Mouse (Mus musculus) MEL (cell line): ENCODE data around the gene Dcdc2c. TPM values are rescaled to one million over a fixed set of nuclear protein-coding genes. Genes with fewer than 3 reads are reported as not detected.

Experiments used
- DNase-seq: peaks from one replicate; pipeline ENCODE4 v3.0.0; 2011; ENCODE audit warnings: low read depth, low spot score
- H3K27ac ChIP-seq: 2 replicates; pipeline ENCODE4 v1.5.1; 2012; ENCODE audit warnings: low read depth, mild to moderate bottlenecking, control low read depth, low read length, moderate library complexity; ENCODE audit not compliant: control insufficient read depth
- H3K27me3 ChIP-seq, 2 experiments: fragments of 150-350 bp in 1 of 2; sonication (generic) in 1 of 2; 2 replicates each; pipeline ENCODE4 v1.6.1; 2012; ENCODE audit warnings: low read length in 2 of 2, mild to moderate bottlenecking in 2 of 2, improper control_type of control experiment in 1 of 2, moderate library complexity in 1 of 2; ENCODE audit not compliant: insufficient read depth in 2 of 2, control insufficient read depth in 1 of 2
- H3K36me3 ChIP-seq, 2 experiments: 2 replicates each; pipeline ENCODE4 v1.6.1; 2012 to 2014; ENCODE audit warnings: low read length in 2 of 2, improper control_type of control experiment in 1 of 2, inconsistent platforms in 1 of 2, mild to moderate bottlenecking in 1 of 2; ENCODE audit not compliant: insufficient read depth in 2 of 2, control insufficient read depth in 1 of 2
- H3K4me1 ChIP-seq, 2 experiments: fragments of 150-350 bp in 1 of 2; sonication (generic) in 1 of 2; 2 replicates each; pipeline ENCODE4 v1.6.1; 2012; ENCODE audit warnings: low read length in 2 of 2, improper control_type of control experiment in 1 of 2, mild to moderate bottlenecking in 1 of 2; ENCODE audit not compliant: insufficient read depth in 2 of 2, control insufficient read depth in 1 of 2
- H3K4me3 ChIP-seq, 2 experiments: fragments of 150-350 bp in 1 of 2; sonication (generic) in 1 of 2; 2 replicates each; pipeline ENCODE4 v1.5.1; 2012; ENCODE audit warnings: low read depth in 2 of 2, low read length in 2 of 2, mild to moderate bottlenecking in 2 of 2, moderate library complexity in 2 of 2, control low read depth in 1 of 2, improper control_type of control experiment in 1 of 2; ENCODE audit not compliant: control insufficient read depth in 1 of 2, insufficient read depth in 1 of 2
- H3K79me2 ChIP-seq: 2 replicates; pipeline ENCODE4 v1.6.1; 2012; ENCODE audit warnings: mild to moderate bottlenecking, low read length, moderate library complexity; ENCODE audit not compliant: control insufficient read depth, poor library complexity, insufficient read depth
- H3K9ac ChIP-seq: 2 replicates; pipeline ENCODE4 v1.6.1; 2012; ENCODE audit warnings: low read depth, mild to moderate bottlenecking, control low read depth, low read length, moderate library complexity; ENCODE audit not compliant: control insufficient read depth, poor library complexity, severe bottlenecking
- H3K9me3 ChIP-seq: fragments of 150-350 bp; sonication (generic); replicated peaks from 2 replicates; pipeline ENCODE4 v1.6.1; 2012; ENCODE audit warnings: mild to moderate bottlenecking, low read length, improper control_type of control experiment, moderate library complexity; ENCODE audit not compliant: insufficient read depth
- BHLHE40 ChIP-seq: IDR thresholded peaks from 2 replicates; pipeline ENCODE4 v1.6.1; 2012; ENCODE audit warnings: low read depth, mild to moderate bottlenecking, inconsistent platforms, low read length, improper control_type of control experiment, borderline replicate concordance
- CHD1 ChIP-seq: IDR thresholded peaks from 2 replicates; pipeline ENCODE4 v1.6.1; 2012; ENCODE audit warnings: low read depth, mild to moderate bottlenecking, inconsistent platforms, low read length, improper control_type of control experiment
- CTCF ChIP-seq, 3 experiments: IDR thresholded peaks in 2 of 3; conservative IDR thresholded peaks in 1 of 3; 2 replicates each; pipeline ENCODE4 v1.5.1; 2011 to 2012; ENCODE audit warnings: low read length in 3 of 3, low read depth in 2 of 3, mild to moderate bottlenecking in 2 of 3, improper control_type of control experiment in 1 of 3, inconsistent platforms in 1 of 3, mixed read lengths in 1 of 3, moderate library complexity in 1 of 3; ENCODE audit not compliant: control insufficient read depth in 1 of 3, insufficient read depth in 1 of 3, poor library complexity in 1 of 3, severe bottlenecking in 1 of 3
- E2F4 ChIP-seq: IDR thresholded peaks from 2 replicates; pipeline ENCODE4 v1.6.1; 2011; ENCODE audit warnings: low read depth, low read length, improper control_type of control experiment, borderline replicate concordance
- ELF1 ChIP-seq: IDR thresholded peaks from 2 replicates; pipeline ENCODE4 v1.6.1; 2014; ENCODE audit warnings: low read depth, mild to moderate bottlenecking, inconsistent platforms, low read length, improper control_type of control experiment, moderate library complexity
- EP300 ChIP-seq, 2 experiments: IDR thresholded peaks; 2 replicates each; pipeline ENCODE4 v1.6.1; 2011; ENCODE audit warnings: improper control_type of control experiment in 2 of 2, low read length in 2 of 2, low read depth in 1 of 2, mild to moderate bottlenecking in 1 of 2
- GABPA ChIP-seq: IDR thresholded peaks from 2 replicates; pipeline ENCODE4 v1.6.1; 2012; ENCODE audit warnings: low read depth, mild to moderate bottlenecking, inconsistent platforms, low read length, improper control_type of control experiment, moderate library complexity
- JUND ChIP-seq: IDR thresholded peaks from 2 replicates; pipeline ENCODE4 v1.6.1; 2011; ENCODE audit warnings: low read depth, mild to moderate bottlenecking, improper control_type of control experiment, low read length
- KAT2A ChIP-seq: conservative IDR thresholded peaks from 2 replicates; pipeline ENCODE4 v1.6.1; 2012; ENCODE audit warnings: low read depth, low read length, improper control_type of control experiment, inconsistent platforms
- MAFK ChIP-seq: IDR thresholded peaks from 2 replicates; pipeline ENCODE4 v1.6.1; 2011; ENCODE audit warnings: low read depth, mild to moderate bottlenecking, low read length, improper control_type of control experiment, borderline replicate concordance
- MAX ChIP-seq: IDR thresholded peaks from 2 replicates; pipeline ENCODE4 v1.6.1; 2011; ENCODE audit warnings: low read length, improper control_type of control experiment
- MYB ChIP-seq: IDR thresholded peaks from 2 replicates; pipeline ENCODE4 v1.6.1; 2011; ENCODE audit warnings: mild to moderate bottlenecking, low read depth, low read length, improper control_type of control experiment
- NELFE ChIP-seq: IDR thresholded peaks from 2 replicates; pipeline ENCODE4 v1.6.1; 2011; ENCODE audit warnings: low read depth, low read length, improper control_type of control experiment
- NRF1 ChIP-seq: IDR thresholded peaks from 2 replicates; pipeline ENCODE4 v1.6.1; 2014; ENCODE audit warnings: low read depth, mild to moderate bottlenecking, inconsistent platforms, low read length, improper control_type of control experiment, moderate library complexity; ENCODE audit not compliant: poor library complexity, insufficient read depth, severe bottlenecking
- POLR2A ChIP-seq, 2 experiments: IDR thresholded peaks; 2 replicates each; pipeline ENCODE4 v1.6.1; 2011 to 2012; ENCODE audit warnings: low read length in 2 of 2, mild to moderate bottlenecking in 2 of 2, control low read depth in 1 of 2, improper control_type of control experiment in 1 of 2, low read depth in 1 of 2, moderate library complexity in 1 of 2; ENCODE audit not compliant: control insufficient read depth in 1 of 2, insufficient read depth in 1 of 2, poor library complexity in 1 of 2
- POLR2AphosphoS2 ChIP-seq: IDR thresholded peaks from 2 replicates; pipeline ENCODE4 v1.6.1; 2011; ENCODE audit warnings: low read length, improper control_type of control experiment
- POLR2AphosphoS5 ChIP-seq: IDR thresholded peaks from 2 replicates; pipeline ENCODE4 v1.6.1; 2012; ENCODE audit warnings: low read depth, borderline replicate concordance, mild to moderate bottlenecking, inconsistent platforms, low read length, moderate library complexity, mixed read lengths
- RAD21 ChIP-seq: IDR thresholded peaks from 2 replicates; pipeline ENCODE4 v1.6.1; 2011; ENCODE audit warnings: mild to moderate bottlenecking, low read depth, low read length, improper control_type of control experiment
- SIN3A ChIP-seq: IDR thresholded peaks from 2 replicates; pipeline ENCODE4 v1.6.1; 2012; ENCODE audit warnings: low read length, improper control_type of control experiment, inconsistent platforms
- SMC3 ChIP-seq: IDR thresholded peaks from 2 replicates; pipeline ENCODE4 v1.6.1; 2011; ENCODE audit warnings: low read depth, low read length, improper control_type of control experiment
- TAL1 ChIP-seq: IDR thresholded peaks from 2 replicates; pipeline ENCODE4 v1.6.1; 2012; ENCODE audit warnings: mild to moderate bottlenecking, inconsistent platforms, low read length, moderate library complexity, mixed read lengths
- TBP ChIP-seq: IDR thresholded peaks from 2 replicates; pipeline ENCODE4 v1.8.0; 2011; ENCODE audit warnings: low read depth, low read length, improper control_type of control experiment
- TCF12 ChIP-seq: IDR thresholded peaks from 2 replicates; pipeline ENCODE4 v1.6.1; 2014; ENCODE audit warnings: low read depth, mild to moderate bottlenecking, inconsistent platforms, low read length, improper control_type of control experiment, moderate library complexity
- USF1 ChIP-seq: IDR thresholded peaks from 2 replicates; pipeline ENCODE4 v1.6.1; 2014; ENCODE audit warnings: low read depth, mild to moderate bottlenecking, inconsistent platforms, low read length, improper control_type of control experiment, moderate library complexity
- USF2 ChIP-seq, 2 experiments: IDR thresholded peaks; 2 replicates each; pipeline ENCODE4 v1.6.1; 2011 to 2012; ENCODE audit warnings: improper control_type of control experiment in 2 of 2, low read length in 2 of 2, borderline replicate concordance in 1 of 2, inconsistent platforms in 1 of 2, low read depth in 1 of 2, mild to moderate bottlenecking in 1 of 2; ENCODE audit not compliant: insufficient read depth in 1 of 2
- ZC3H11A ChIP-seq: IDR thresholded peaks from 2 replicates; pipeline ENCODE4 v1.6.1; 2012; ENCODE audit warnings: low read depth, mild to moderate bottlenecking, inconsistent platforms, low read length, improper control_type of control experiment
- ZKSCAN1 ChIP-seq: IDR thresholded peaks from 2 replicates; pipeline ENCODE4 v1.6.1; 2012; ENCODE audit warnings: low read depth, mild to moderate bottlenecking, inconsistent platforms, low read length, improper control_type of control experiment, moderate library complexity
- ZMIZ1 ChIP-seq: IDR thresholded peaks from 2 replicates; pipeline ENCODE4 v1.6.1; 2012; ENCODE audit warnings: low read depth, mild to moderate bottlenecking, inconsistent platforms, low read length, improper control_type of control experiment, moderate library complexity
- polyA plus RNA-seq, 2 experiments: library from polyadenylated mRNA; stranded (reverse) in 1 of 2; unstranded in 1 of 2; fragments of >175 nt in 1 of 2; fragments of >200 nt in 1 of 2; gene quantifications; 2 replicates each; pipeline versions ENCODE4 v1.2.1 to v1.2.4; 2012; ENCODE audit warnings: low replicate concordance in 2 of 2, low read depth in 1 of 2; ENCODE audit not compliant: insufficient read length in 2 of 2, insufficient read depth in 1 of 2, missing spikeins in 1 of 2
- total RNA-seq: library from RNA; depleted of rRNA; stranded (reverse); fragments of 300-350 nt; gene quantifications from 2 replicates; pipeline ENCODE4 v1.2.3, GENCODE M21; 2012

Gene Dcdc2c
- total and polyA plus RNA-seq, 3 experiments, result 0.06 TPM; not detected in 2

- TF ChIP-seq CTCF (IDR thresholded peaks at IDR 0.05 in 2 of 3, conservative IDR thresholded peaks at IDR 0.05 in 1 of 3; ENCODE audit: control insufficient read depth in 1 of 3, insufficient read depth in 1 of 3, low read depth in 2 of 3, low read length in 3 of 3, poor library complexity in 1 of 3, severe bottlenecking in 1 of 3) (peak; percentile 38 to 74 (median 69); a peak in 5 of 6 replicates), ZKSCAN1 (no peak), CHD1 (no peak), SMC3 (peak; percentile 67), E2F4 (no peak), KAT2A (no peak)
Observed at GRCm38 (mm10) chr12:28431832-28432728, 120.1 kb downstream of the Dcdc2c start (continued).

- H3K36me3 ChIP-seq, result no peaks in the 10 kb centered on the region
- TF ChIP-seq POLR2AphosphoS5 (no peak), NRF1 (no peak), MYB (no peak), USF1 (no peak), E2F4 (no peak), TCF12 (no peak), EP300 (IDR thresholded peaks at IDR 0.05; ENCODE audit: low read depth in 1 of 2, low read length in 2 of 2) (no peak), RAD21 (no peak), NELFE (no peak), TAL1 (no peak), SIN3A (no peak)
- no peaks in the 10 kb centered on the region for H3K27me3 ChIP-seq
- H3K79me2 ChIP-seq, result no peaks in the 10 kb centered on the region
- no peaks in the 10 kb centered on the region for H3K4me1 ChIP-seq
- DNase-seq, result no peak
- H3K4me3 ChIP-seq, result no peak overlapping the region
- no peak overlapping the region for H3K27ac ChIP-seq
- no peak overlapping the region for H3K9ac ChIP-seq
- no peaks in the 10 kb centered on the region for H3K9me3 ChIP-seq
Observed at GRCm38 (mm10) chr12:28429856-28430255, 122.3 kb downstream of the Dcdc2c start.

GRCm38 (mm10) chr12:28416957-28417356, 135.2 kb downstream of the Dcdc2c start:
- no peaks in the 10 kb centered on the region for H3K4me1 ChIP-seq
- H3K4me3 ChIP-seq, result no peak overlapping the region
- no peaks in the 10 kb centered on the region for H3K9me3 ChIP-seq
- H3K36me3 ChIP-seq, result no peaks in the 10 kb centered on the region
- no peaks in the 10 kb centered on the region for H3K79me2 ChIP-seq
- DNase-seq, result no peak
- no peak overlapping the region for H3K27ac ChIP-seq
- no peaks in the 10 kb centered on the region for H3K27me3 ChIP-seq
- no peak for TF ChIP-seq MAX
- TF ChIP-seq CHD1, result no peak
- TF ChIP-seq TCF12, result no peak
- no peak for TF ChIP-seq ZC3H11A
- TF ChIP-seq USF1, result no peak
- no peak for TF ChIP-seq POLR2A (IDR thresholded peaks at IDR 0.05; ENCODE audit: control insufficient read depth in 1 of 2, insufficient read depth in 1 of 2, low read depth in 1 of 2, low read length in 2 of 2, poor library complexity in 1 of 2)
- TF ChIP-seq JUND, result no peak
- no peak for TF ChIP-seq USF2 (IDR thresholded peaks at IDR 0.05; ENCODE audit: borderline replicate concordance in 1 of 2, insufficient read depth in 1 of 2, low read depth in 1 of 2, low read length in 2 of 2)
- no peak for TF ChIP-seq TBP
- TF ChIP-seq SMC3, result no peak
- no peak for TF ChIP-seq GABPA
- TF ChIP-seq MAFK, result no peak
- TF ChIP-seq ZMIZ1, result no peak
- no peak for TF ChIP-seq RAD21
- no peak for TF ChIP-seq EP300 (IDR thresholded peaks at IDR 0.05; ENCODE audit: low read depth in 1 of 2, low read length in 2 of 2)
- TF ChIP-seq BHLHE40, result no peak
- no peak for TF ChIP-seq POLR2AphosphoS2
- TF ChIP-seq SIN3A, result no peak
- TF ChIP-seq ELF1, result no peak
- TF ChIP-seq, all 39 proteins: peak for 0
- H3K9ac ChIP-seq, result no peak overlapping the region
